Mouse (Mus musculus): ENCODE results near the gene Arpc1a. TPM values are rescaled to one million over a fixed set of nuclear protein-coding genes. Genes with fewer than 3 reads are reported as not detected.
A peak's percentile ranks its signal among the peaks of the same experiment; 100 is the strongest.
"Not testable (repeated sequence)": the region's sequence is repeated elsewhere in the genome, so short reads cannot be mapped to it uniquely, and the experiment has no call there.

The Arpc1a gene
- total RNA-seq (2021), result 100 to 1,000 TPM; 199 to 202 TPM
- long read RNA-seq, transcript Arpc1a-201 (10 exons, 1,632 nt), result major isoform, 225 of 448 reads
- long read RNA-seq, transcript Arpc1a-205 (3 exons, 926 nt), result minor isoform, 5 of 448 reads
- long read RNA-seq, partial matches to known transcripts, result 203 of 448 reads
- long read RNA-seq, other reads (novel, unspliced or antisense), result 15 of 448 reads

DNA sequence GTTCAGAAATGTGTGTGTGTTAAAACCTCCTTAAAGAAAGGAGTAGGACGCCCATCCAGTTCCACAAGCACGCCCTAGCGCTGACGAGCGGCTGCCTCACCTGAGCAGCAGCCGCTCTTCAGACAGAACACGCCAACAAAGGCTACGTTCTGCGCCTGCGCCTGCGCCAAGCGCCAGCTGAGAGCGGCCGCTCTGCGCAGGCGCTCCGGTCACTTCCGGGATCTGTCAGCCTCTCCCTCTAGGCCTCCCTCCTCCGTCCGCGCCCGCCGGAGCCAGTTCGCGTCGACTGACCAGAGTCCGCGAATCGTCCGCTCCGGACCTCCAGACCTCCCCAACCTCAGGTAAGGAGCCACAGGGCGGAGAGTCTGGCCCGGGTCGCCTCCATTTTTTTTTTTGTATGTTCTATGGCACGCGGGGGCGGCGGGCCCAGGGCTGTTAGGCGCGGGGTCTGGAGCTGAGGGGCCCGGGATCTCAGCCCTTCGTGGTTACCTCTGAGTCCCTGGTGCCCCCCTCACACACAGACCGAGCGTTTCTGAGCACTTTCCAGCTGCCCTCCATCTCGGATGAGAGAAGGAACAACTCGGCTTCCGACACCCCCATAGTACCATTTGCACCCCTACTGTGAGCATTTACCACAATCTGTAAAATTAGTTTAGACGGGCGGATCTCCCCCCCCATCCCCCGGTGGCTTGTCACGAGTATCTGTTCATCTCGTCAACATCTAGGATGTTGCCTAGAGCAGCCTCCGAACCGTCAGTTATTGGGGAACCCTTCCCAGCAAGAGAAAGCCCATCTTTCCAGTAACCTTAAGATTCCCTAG is at the start of gene Arpc1a, which contains the start of gene Kpna7:
Gene Arpc1a, plus strand, starts transcription at position 199 of the 820 bp plus-strand sequence.
Gene Kpna7, minus strand, starts transcription at position 399 of the 820 bp plus-strand sequence.
- peak; percentile 85 to 91 for DNase-seq (ENCODE audit: low spot score in 2 of 2)

DNA sequence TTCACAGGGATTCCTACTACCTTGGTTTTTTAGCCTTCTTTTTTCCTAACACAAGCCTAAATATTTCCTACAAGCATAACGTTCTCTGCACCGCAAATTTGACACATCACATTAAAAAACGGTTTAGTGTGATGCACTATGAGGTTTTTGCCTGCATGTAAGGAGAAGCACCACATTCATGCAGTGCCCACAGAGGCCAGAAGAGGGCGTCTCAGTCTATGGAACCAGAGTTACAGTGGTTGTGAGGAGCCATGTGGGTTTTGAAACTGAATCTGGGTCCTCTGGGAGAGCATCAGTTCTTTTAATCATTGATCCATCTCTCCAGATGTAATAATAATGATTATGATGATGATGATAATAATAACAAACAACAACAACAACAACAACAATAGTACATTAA is 42.0 kb upstream of the Arpc1a start:
- peak in 1 of 2 experiments; percentile 13 for DNase-seq (ENCODE audit: low spot score in 2 of 2)

DNA sequence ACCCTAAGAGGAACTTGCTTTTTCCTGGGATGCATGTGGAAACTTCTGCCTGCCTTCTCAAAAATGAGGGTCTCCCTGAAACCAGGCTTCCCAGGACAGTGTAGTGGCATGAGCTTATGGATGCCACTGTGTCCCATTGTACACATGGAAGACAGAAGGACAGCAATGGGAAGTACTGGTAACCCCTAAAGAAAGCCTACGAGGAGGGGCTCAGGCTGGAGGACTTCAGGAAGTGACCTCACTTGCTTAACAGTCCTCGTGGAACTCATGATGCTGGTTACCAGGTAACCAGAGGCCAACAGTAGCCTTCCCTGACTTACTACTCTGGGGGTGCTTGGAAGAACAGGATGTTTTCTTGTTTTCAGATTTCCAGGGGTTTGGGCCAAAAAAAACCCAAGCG is 40.9 kb upstream of the Arpc1a start, which contains the start of gene 1700018F24Rik:
Gene 1700018F24Rik, plus strand, starts transcription at position 301 of the 400 bp plus-strand sequence.
- not testable (repeated sequence) for DNase-seq (ENCODE audit: low spot score in 2 of 2)

DNA sequence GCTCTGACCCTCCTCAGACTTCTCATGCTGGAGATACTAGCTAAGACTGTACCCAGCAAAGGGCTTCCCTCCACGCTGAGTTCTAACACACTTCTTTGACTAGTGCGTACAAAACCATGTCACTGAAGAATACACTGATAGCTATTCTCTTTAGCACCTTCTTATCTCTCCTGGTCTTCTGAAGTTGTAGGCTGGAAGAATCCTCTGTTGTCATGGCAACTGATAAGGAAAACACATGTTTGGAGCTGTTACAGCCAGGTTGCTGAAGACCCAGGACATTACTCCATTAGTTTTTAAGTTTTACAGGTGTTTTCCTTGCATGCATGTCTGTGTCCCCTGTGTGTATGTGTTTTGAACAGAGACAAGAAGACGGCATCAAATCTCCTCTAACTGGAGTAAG is 29.4 kb upstream of the Arpc1a start:
- DNase-seq (ENCODE audit: low spot score in 2 of 2), result not testable (repeated sequence)

DNA sequence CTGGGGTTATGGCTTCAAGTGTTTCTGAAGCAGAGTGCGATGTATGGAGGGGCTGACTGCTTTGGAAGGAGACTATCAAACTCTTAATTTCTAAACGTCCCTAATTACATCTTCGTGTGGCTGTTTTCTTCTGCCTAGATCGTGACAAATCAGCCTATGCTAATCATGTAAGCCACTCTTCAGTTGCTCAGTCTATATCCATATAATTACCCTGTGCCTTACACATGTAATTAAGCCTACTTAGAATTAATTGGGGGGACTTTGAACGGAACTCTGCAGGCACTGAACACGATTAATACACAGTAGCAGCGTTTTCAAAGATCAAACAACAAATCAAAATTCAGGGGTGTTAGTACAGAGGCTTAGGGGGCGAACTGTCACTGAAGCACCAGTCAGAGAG is 25.7 kb upstream of the Arpc1a start:
- no peak for DNase-seq (ENCODE audit: low spot score in 2 of 2)

DNA sequence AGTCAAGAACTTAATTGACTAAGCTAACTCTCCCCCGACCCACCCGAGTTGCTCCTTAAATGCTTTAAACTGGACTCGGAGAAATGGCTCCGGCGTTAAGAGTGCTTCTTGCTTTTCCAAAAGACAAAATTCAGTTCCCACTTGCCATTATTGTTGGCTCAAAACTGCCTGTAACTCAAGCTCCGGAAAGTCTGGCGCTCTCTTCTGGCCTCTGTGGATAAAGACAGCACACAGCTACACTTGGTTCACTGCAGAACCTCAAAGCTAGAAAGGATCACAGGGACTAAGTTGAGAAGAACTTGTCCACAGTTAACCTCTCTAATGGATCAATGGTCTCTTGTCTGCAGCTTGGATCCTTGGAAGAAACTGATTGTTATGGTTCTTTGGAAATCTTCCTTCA is 24.9 kb upstream of the Arpc1a start:
- no peak for DNase-seq (ENCODE audit: low spot score in 2 of 2)

DNA sequence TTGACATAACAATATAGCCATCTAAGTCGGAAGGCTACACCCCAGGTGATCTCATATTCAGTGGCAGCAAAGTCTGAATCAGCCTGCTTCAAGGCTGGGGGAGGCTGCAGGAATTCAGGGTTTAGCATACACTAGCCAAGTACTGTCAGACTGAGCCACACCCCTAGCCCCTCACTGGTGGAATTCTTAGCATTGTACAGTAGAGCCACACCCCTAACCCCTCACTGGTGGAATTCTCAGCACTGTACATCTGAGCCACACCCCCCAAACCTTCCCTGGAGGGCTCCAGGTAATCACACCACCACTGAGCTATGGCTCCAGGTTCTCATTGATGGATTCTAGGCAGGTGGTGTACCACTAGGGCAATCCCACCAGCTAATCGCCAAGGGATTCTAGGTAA is 24.1 kb upstream of the Arpc1a start:
- DNase-seq (ENCODE audit: low spot score in 2 of 2), result no peak

DNA sequence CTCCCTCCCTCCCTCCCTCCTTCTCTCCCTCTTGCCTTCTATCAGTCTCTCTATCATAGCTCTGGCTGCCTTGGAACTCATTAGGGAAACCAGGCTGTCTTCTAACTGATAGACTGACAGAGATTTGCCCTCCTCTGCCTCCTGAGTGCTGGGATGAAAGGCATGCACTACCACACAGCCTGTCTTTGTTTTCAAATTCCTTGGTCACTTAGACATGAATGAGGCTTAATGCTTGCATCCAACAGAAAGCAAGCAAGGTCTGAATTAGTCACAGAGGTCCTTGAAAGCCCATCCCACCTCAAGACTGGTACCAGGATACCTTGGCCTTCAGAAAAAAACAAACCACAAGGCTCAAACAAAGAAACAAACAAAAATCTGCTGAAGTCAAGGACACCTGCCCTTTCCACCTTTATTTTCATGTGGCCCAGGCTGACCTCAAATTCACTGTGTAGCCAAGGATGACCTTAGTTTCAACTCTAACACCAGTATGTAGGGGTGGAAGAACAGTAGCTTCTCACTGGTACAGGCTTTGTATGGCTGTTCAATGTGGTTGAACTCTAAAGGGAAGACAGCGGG is 18.8 kb upstream of the Arpc1a start:
- DNase-seq (ENCODE audit: low spot score in 2 of 2), result no peak

DNA sequence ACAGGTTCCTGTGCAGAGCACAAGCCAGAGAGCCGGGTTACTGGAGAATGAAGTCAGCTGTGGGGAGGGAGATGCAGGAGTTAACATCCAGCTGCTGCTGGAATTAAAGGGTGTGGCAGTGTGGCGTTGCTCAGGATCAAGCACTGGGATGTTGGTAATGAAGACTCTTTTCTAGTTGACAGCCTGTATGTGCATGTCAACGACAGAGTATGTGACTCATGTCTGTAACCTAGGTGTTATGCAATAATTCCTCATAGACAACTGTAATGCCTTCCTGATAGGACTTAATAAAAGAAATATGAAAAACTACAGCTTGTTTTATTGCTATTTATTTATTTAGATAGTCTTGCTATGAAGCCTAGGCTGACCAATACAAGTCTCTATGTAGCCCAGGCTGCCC is 14.8 kb upstream of the Arpc1a start:
- DNase-seq (ENCODE audit: low spot score in 2 of 2), result no peak

DNA sequence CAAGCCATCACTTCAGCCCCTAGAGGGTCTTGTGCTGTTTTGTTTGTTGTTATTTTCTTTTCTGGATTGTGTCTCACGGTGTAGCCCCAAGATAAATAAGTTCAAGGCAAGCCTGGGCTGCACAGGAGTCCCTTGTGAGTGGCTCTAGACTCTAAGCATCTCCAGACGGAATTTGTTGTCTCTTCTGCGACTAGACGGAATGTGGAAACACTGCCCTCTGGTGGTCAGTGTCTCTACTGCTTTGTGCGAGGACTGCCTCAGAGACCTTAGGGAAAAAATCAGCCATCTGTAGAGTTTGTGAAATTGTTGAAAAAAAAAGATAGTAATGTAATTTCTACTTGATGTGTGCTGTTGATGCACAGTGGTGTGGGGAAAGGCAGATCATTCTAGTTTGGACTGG is 13.9 kb upstream of the Arpc1a start:
- peak; percentile 83 to 86 for DNase-seq (ENCODE audit: low spot score in 2 of 2)

DNA sequence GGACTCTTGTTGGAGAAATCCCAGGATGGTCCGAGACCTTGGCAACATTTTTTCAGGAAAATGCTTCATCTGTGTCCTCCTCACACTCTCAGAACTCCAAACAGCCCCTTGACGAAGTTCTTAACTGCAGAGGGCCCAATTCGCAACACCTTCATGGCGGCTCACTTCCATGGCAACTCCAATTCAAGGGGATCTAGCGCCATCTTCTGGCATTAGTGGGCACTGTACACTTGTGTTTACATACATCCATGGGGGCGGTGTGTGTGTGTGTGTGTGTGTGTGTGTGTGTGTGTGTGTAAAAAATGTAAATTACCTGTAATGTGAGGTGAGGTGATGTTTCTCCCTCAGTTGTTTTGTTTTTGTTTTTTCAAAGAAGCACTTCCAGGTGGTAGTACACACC is 12.3 kb upstream of the Arpc1a start:
- no peak for DNase-seq (ENCODE audit: low spot score in 2 of 2)

DNA sequence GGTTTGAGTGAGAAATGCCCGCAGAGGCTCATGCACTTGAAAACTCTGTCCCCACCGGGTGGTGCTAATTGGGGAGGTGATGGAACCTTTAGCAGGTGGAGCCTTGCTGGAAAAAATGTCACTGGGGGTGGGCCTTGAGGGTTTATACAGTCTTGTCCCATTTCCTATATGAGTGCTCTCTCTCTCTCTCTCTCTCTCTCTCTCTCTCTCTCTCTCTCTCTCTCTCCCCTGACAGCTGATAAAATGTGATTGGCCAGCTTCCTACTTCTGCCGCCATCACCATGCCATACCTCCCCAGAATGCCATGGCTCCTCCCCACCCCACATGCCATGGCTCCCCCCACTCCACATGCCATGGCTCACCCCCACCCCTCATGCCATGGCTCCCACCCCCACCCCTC is 8.5 kb upstream of the Arpc1a start:
- no peak for DNase-seq (ENCODE audit: low spot score in 2 of 2)

DNA sequence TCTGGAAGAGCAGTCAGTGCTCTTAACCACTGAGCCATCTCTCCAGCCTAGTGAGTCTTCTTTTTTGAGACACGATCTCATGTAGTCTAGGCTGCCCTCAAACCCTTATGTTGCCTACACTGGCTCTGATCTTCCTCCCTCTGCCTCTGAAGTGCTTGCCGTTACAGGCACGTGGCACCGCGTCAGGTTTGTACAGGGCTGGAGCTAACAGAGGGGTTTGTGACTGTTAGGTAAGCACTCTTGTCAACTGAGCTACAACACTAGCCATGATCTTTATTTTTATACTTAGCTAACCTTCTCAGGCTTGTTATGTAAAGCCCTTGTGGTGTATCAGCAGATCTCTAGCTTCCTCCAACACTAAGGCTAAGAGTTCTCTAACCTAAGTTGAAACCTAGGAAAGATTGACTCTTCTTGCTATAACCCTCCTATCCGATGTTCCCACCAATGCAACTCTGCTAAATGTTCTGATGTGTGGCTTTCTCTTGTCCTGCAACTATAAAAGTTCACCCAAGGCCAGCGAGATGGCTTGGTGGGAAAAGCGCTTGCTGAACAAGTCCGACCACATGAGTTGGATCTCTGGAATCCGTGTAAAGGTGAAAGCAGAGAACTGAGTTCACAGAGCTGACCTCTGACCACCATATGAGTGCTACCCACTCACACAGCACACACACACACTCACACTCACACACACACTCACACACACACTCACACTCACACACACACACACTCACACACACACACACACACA is 1.6 kb upstream of the Arpc1a start:
- DNase-seq (ENCODE audit: low spot score in 2 of 2), result no peak

DNA sequence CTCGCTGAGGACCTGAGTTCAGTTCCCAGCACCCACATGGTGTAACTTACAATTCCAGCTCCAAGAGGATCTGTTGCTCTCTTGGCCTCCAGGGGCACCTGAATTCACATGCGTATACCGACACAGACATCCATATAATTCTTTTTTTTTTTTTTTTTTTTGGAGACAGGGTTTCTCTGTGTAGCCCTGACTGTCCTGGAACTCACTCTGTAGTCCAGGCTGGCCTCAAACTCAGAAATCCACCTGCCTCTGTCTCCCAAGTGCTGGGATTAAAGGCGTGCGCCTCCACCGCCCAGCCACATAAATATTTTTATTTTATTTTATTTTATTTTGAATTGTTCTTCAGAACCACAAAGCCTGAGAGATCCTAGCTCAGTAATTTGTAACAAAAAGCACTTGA is 429 bp upstream of the Arpc1a start:
- not testable (repeated sequence) for DNase-seq (ENCODE audit: low spot score in 2 of 2)

DNA sequence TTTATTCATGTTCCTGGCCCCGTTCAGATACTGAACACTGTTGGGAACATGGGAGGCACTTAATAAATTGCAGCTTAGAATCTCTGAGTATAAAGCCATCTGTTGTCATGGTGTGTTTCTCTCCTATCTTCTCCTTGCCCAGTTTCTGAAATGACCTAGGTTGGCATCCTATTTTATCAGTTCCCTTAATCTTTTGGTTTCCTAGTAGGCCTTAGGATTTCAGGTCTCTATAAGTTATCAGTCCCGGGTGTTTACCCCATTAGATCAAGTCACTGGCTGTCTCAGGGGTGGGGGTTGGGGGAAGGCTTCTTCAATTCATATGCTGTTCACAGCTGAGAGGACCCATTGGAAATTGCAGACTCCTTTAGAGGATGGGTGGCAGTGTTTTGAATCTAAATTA is 1.2 kb downstream of the Arpc1a start:
- no peak for DNase-seq (ENCODE audit: low spot score in 2 of 2)

DNA sequence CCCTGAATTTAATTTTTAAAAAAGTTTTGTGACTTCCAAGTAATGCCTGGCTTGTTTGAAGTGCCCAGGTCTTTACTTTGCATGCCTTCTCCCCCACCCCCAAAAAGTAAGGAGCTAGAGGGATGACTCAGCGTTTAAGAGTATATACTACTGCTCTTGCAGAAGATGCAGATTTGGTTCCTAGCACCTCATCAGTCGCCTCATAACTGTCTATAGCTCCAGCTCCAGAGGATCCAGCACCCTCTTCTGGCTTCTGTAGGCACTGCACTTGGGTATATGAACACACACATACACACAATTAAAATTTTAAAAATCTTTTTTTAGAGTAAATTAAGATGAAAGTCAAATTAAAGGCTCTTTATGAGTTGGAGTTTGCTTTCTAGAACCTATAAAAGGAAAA is 4.6 kb downstream of the Arpc1a start:
- no peak for DNase-seq (ENCODE audit: low spot score in 2 of 2)

DNA sequence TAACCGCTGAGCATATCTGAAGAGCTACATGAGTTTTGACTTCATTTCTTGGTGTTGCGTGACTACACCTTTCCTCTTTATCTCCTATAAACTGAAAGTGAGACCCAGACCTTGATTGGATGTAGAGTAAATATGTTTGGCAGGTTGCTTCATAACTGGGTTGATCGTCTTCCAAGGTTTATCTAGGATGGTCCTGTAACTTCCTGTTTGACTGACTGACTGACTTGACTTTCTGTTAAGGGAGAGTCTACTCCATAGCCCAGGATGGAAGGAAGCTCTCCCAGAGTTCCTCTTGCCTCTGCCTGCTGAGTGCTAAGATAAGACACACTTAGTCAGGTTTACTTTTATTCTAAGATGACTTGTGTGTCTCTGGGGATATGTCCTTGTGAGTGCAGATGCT is 6.2 kb downstream of the Arpc1a start:
- no peak for DNase-seq (ENCODE audit: low spot score in 2 of 2)

DNA sequence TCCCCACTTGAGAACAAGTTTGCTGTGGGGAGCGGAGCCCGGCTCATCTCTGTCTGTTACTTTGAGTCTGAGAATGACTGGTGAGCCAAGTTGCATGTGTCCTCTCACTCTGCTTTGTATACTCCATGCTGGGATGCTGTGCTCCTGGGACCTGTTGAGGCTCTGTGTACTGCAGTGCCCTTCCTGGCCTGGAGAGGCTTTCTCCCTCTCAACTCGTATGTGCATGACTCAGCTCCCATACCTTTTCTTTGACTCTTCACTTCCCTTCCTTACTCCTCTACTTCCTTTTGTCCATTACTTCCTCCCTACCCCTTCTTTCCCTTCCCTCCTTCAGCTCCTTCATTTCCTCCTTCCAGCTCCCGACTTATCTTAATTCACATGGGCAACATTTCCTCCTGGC is 12.6 kb downstream of the Arpc1a start:
- DNase-seq (ENCODE audit: low spot score in 2 of 2), result no peak

DNA sequence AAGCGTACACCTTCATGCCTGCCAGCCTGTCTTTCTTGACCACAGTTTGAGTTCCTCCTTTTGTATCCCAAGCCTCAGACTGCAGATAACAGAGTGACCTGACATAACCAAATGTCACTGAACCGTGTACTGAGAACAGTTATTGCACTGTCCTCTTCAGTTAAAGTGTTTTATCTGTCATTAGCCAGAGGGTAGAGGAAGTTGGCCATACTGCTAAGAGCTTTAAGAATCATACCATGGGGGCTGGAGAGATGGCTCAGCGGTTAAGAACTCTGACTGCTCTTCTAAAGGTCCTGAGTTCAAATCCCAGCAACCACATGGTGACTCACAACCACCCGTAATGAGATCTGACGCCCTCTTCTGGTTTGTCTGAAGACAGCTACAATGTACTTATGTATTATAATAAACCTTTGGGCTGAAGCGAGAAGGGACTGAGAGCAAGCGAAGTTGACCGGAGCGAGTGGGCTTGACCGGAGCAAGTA is 14.8 kb downstream of the Arpc1a start:
- no peak for DNase-seq (ENCODE audit: low spot score in 2 of 2)

DNA sequence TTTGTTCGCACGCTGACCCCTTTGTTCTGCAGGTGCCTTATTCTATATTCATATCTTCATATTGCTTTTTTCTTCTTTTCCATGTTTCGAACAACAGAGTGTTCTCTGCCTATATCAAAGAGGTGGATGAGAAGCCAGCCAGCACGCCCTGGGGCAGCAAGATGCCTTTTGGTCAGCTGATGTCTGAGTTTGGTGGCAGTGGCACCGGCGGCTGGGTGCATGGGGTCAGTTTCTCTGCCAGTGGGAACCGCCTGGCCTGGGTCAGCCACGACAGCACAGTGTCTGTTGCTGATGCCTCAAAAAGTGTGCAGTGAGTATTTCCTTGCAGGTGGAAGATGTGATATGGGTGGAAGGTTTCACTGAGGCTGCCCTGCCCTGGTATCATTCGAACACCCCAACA is 17.3 kb downstream of the Arpc1a start:
- no peak for DNase-seq (ENCODE audit: low spot score in 2 of 2)

DNA sequence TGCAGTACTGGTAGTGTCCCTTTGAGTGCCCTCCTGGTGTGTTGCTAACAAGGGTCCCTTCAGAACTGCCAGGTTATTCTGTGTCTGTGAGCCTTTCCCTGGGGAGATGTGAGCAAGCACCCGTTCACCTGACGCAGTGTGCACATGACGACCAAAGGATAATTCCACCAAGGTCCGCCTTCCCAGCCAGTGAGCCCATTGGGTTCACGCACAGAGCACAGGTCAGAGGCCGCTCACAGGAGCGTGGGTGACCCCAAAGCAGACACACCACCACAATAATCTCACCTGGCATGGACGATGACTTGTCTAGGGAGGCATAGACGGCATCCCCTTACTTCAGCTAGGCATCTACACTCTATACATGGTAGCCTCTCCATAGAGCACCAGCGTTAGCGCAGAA is 17.8 kb downstream of the Arpc1a start:
- not testable (repeated sequence) for DNase-seq (ENCODE audit: low spot score in 2 of 2)

DNA sequence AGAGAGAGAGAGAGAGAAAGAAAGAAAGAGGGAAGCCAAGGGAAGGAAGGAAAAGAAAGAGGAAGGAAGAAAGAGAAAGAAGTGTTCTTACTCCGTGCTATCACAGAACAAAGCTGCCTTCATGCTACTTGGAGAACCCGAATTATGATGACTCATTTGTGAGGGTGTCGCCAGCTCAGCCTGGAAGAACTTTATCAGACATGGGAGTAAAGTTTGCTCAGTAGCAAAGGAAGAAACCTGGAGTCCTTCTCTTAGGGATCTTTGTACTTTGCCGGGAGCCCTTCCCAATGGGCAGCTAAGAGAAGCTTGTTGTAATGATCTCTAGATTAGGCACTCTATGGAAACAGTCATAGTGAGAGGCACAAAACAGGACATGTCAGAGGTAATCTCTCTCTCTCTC is 19.1 kb downstream of the Arpc1a start:
- no peak for DNase-seq (ENCODE audit: low spot score in 2 of 2)
